Mouse (Mus musculus) stomach, postnatal 0 days (tissue): Measurements from ENCODE around the gene Efemp2. TPM values are rescaled to one million over a fixed set of nuclear protein-coding genes. Genes with fewer than 3 reads are reported as not detected.

Experiments used
- ATAC-seq: fragments of 200-750 bp; cut with Nextera tagmentation; 2 replicates; pipeline ENCODE4 v1.8.0; 2017; ENCODE audit not compliant: low FRiP score, low TSS enrichment
- DNase-seq: peaks from one replicate; pipeline ENCODE4 v3.0.0-alpha.2; 2016; ENCODE audit warnings: low spot score
- H3K27ac ChIP-seq: fragments of 300-500 bp; sonication (generic); replicated peaks from 2 replicates; pipeline ENCODE4 v1.5.1; 2014; ENCODE audit warnings: mild to moderate bottlenecking, control low read depth
- H3K27me3 ChIP-seq: fragments of 300-500 bp; sonication (generic); 2 replicates; pipeline ENCODE4 v1.6.1; 2014; ENCODE audit warnings: low read length; ENCODE audit not compliant: control insufficient read depth, insufficient read depth
- H3K36me3 ChIP-seq: fragments of 300-500 bp; sonication (generic); 2 replicates; pipeline ENCODE4 v1.6.1; 2014; ENCODE audit warnings: low read length, mixed read lengths; ENCODE audit not compliant: control insufficient read depth, insufficient read depth
- H3K4me1 ChIP-seq: fragments of 300-500 bp; sonication (generic); replicated peaks from 2 replicates; pipeline ENCODE4 v1.6.1; 2014; ENCODE audit warnings: antibody characterized with exemption; ENCODE audit not compliant: control insufficient read depth, insufficient read depth
- H3K4me2 ChIP-seq: fragments of 300-500 bp; sonication (generic); replicated peaks from 2 replicates; pipeline ENCODE4 v1.6.1; 2014; ENCODE audit warnings: low read depth, mild to moderate bottlenecking, control low read depth, moderate library complexity
- H3K4me3 ChIP-seq: fragments of 300-500 bp; sonication (generic); 2 replicates; pipeline ENCODE4 v1.5.1; 2014; ENCODE audit warnings: low read depth, low read length, control low read depth
- H3K9ac ChIP-seq: fragments of 300-500 bp; sonication (generic); 2 replicates; pipeline ENCODE4 v1.6.1; 2014; ENCODE audit warnings: mild to moderate bottlenecking, low read length, control low read depth, mixed read lengths
- H3K9me3 ChIP-seq: fragments of 300-500 bp; sonication (generic); 2 replicates; pipeline ENCODE4 v1.6.1; 2016; ENCODE audit warnings: low read length; ENCODE audit not compliant: control insufficient read depth
- CTCF ChIP-seq: IDR thresholded peaks from 2 replicates; pipeline ENCODE4 v1.5.1; 2016; ENCODE audit warnings: antibody characterized with exemption, low read depth, mild to moderate bottlenecking, moderate library complexity
- EP300 ChIP-seq: optimal IDR thresholded peaks from 2 replicates; pipeline ENCODE3; 2016; ENCODE audit warnings: antibody characterized with exemption
- WGBS: fragments of 180-500 bp; shearing (Covaris S2); extraction: QIAGEN DNeasy Blood & Tissue Kit; methylation state at CpG from one replicate; pipeline ENCODE4 v1.1.7; 2014; 5-methylcytosine and 5-hydroxymethylcytosine counted together
- polyA plus RNA-seq: library from polyadenylated mRNA; unstranded; fragments of >200 nt; fragmentation: Nextera tagmentation; extraction: Ambion mirVana; gene quantifications from 2 replicates; pipeline ENCODE4 v1.2.1, GENCODE M21; 2015

Gene Efemp2
- polyA plus RNA-seq, 1 experiment from 2014 or later = 67.0 TPM

DNA sequence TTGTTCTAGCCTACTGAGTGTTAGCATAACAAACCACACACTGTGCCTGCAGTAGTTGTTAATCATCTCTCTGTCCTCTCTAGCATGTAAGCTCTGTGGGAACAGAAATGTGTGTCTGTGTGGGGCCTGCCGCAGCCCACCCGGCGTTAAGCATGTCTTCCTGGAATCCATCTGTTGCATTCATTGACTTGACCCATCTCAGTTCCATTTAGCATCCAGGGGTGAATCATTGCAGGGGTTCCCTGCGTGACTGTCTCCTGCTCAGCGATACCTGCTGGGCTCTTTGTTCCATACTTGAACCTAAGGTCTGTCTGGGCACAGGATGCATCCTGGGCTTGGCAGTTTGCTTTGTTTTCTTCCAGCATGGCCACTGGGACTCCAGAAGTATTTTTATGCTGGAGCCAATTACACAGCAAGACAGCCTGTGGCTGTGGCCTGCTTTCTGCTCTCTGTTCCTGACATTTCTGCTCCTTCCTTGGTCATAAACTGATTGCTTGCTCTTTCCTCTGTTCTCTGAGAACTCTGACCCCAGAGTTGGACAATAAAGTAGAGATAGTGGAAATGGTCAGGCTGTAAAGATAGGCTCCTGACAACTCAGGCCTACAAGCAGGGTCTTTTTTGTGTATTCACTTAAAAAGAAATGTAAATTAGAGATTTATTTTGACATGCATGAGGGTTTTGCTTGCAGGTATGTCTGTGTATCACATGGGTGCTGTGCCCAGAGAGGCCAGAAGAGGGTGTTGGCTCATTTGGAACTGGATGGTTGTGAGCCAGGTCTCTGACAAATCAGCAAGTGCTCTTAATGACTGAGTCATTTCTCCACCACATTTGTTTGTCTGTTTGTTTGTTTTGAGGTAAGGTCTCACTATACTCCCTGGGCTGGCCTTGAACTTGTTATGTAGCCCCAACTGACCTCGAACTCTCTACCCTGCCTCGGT is 42.4 kb downstream of the Efemp2 start:
- ATAC-seq (no peak), DNase-seq (no peak)
- Histone ChIP-seq H3K9ac (no peak overlapping the region), H3K27ac (no peak overlapping the region), H3K4me3 (no peak overlapping the region), H3K4me2 (no peak overlapping the region), H3K36me3 (no peaks in the 10 kb centered on the region), H3K9me3 (no peaks in the 10 kb centered on the region), H3K4me1 (peaks cover 2% of the 10 kb centered on the region; the same call in 1 of the 2 replicates), H3K27me3 (no peaks in the 10 kb centered on the region)
- 85% methylated on average over 7 of the region's 7 CpGs for WGBS
- peak; percentile 50 for TF ChIP-seq CTCF
- no peak for TF ChIP-seq EP300

DNA sequence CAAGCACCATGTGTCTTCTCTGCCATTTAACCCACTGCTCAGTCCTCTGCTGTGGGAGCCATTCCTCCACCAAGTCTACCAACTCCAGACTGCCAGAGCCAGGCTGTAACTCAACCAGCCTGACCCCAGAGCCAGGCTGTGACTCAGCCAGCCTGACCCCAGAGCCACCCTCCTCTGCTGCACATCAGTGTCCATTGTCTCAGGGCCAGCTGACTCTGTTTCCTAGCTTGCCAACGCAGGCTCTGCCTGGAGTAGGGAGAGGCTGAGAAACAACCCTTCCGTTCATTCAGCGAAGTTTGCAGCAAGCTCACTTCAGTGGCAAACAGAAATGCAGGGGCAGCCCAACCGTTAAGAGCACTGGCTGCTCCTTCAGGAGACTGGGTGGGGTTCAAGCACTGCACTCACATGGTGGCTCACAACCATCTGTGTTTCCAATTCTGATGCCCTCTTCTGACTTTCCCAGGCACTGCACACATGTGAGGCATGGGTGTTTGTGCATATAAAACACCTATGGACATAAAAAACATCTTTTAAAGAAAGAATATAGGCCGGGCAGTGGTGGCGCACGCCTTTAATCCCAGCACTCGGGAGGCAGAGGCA is 43.3 kb downstream of the Efemp2 start:
- TF ChIP-seq CTCF (no peak; the same call in 1 of the 2 replicates), EP300 (no peak)

DNA sequence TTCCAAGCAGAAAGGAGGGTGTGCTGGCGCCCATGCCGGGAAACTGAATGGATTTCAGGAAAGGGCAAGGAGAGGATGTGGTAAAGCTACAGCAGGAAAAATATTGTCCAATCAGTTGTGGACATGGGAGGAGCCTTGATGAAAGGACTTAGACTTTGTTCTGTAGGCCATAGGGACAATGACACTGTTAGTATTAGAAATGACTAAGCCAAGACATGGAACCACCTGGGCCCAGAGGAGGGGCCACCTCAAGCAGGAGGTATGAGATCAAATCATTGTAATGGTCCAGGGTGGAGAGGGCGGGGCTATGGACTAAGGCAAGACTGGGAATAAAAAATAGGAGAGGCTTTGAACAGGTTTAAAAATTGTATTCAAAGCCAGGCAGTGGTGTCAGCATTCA is 45.0 kb downstream of the Efemp2 start:
- no peak overlapping the region for H3K4me2 ChIP-seq
- peak; percentile 92 for ATAC-seq
- H3K27ac ChIP-seq = no peak overlapping the region
- WGBS = 84% methylated on average over 3 of the region's 3 CpGs
- no peak overlapping the region for H3K4me3 ChIP-seq
- peak; percentile 72 for DNase-seq
- H3K36me3 ChIP-seq = no peaks in the 10 kb centered on the region
- no peaks in the 10 kb centered on the region for H3K27me3 ChIP-seq
- H3K4me1 ChIP-seq = no peaks in the 10 kb centered on the region
- H3K9me3 ChIP-seq = no peaks in the 10 kb centered on the region
- TF ChIP-seq CTCF (no peak), EP300 (no peak)
- H3K9ac ChIP-seq = no peak overlapping the region

More for the DNA sequence above, 43.3 kb downstream of the Efemp2 start:
- H3K4me2 ChIP-seq = no peak overlapping the region
- no peak overlapping the region for H3K9ac ChIP-seq
- no peaks in the 10 kb centered on the region for H3K4me1 ChIP-seq
- no peak overlapping the region for H3K27ac ChIP-seq
- DNase-seq (no peak), ATAC-seq (0 out of 2 replicates have a peak, but pooled peaks have one; percentile 8)
- H3K36me3 ChIP-seq = no peaks in the 10 kb centered on the region
- no peaks in the 10 kb centered on the region for H3K27me3 ChIP-seq
- H3K9me3 ChIP-seq = no peaks in the 10 kb centered on the region
- WGBS = 73% methylated on average over 8 of the region's 8 CpGs
- H3K4me3 ChIP-seq = no peak overlapping the region

DNA sequence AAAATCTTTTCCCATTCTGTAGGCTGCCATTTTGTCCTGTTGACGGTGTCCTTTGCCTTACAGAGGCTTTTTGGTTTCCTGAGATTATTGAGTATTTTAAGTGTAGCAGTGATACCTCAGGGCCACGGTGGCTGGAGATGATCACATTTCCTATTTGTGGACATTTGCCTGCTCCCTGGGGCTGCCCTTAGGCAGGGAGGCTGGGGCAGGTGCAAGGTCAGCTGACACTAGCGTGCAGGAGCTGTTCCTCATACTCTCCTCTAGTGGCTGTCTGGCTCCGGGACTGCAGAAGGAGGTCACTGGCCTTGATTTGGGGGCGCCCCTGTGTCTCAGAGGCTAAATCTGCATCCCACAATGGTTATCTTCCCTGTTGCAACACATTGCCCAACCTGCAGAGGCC is 51.5 kb downstream of the Efemp2 start:
- no peaks in the 10 kb centered on the region for H3K36me3 ChIP-seq

DNA sequence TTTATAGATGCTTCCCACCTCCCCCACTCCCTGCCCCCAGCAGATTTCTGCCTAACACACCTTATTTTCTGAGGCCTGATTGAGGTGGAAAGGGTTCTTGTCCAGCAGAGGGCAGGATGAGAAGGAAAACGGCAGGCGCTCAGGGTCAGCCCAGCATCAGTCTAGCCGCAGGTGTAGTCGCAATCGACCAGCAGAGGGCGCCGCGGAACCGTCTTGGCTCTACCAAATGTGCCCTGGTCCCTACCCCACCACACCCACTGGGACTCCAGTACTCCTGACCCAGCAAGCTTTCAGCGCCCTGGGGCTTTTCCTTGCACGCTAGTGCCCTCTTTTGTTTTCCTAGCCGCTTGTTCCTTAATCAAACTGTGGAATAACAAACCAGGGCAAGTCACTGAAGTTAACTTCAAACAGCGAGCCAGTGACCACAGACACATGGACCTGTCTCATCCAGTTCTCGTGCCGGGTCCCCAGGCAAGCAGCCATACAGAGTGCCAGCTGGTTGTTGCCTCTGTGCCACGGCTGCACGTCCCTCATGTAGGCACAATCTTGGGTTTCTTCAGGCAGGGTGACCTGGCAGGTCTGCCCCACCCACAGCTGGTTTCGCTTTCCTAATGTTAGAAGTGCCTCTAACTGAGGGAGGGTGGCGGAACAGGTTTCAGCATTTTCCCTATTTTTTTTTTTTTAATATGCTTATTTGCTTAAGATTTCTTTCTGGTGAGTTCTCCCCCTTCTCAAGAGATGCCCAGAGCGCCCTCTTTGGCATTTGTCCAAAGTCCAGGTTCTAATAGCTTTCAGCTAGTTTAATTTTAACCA is 55.8 kb downstream of the Efemp2 start:
- Histone ChIP-seq H3K27ac (peak overlapping the region; percentile 90), H3K9me3 (no peaks in the 10 kb centered on the region), H3K4me2 (peak overlapping the region; percentile 59), H3K36me3 (no peaks in the 10 kb centered on the region), H3K27me3 (no peaks in the 10 kb centered on the region), H3K4me3 (peak overlapping the region; percentile 25), H3K4me1 (no peaks in the 10 kb centered on the region), H3K9ac (0 out of 2 replicates have a peak overlapping the region, but pooled peaks have one; percentile 27)
- 9% methylated on average over 20 of the region's 20 CpGs for WGBS
- ATAC-seq (peak; percentile 98), DNase-seq (peak; percentile 99)
- TF ChIP-seq CTCF (peak; percentile 100), EP300 (no peak)

More for the DNA sequence above, 51.5 kb downstream of the Efemp2 start:
- DNase-seq (no peak), ATAC-seq (no peak)
- Histone ChIP-seq H3K27ac (no peak overlapping the region), H3K9ac (no peak overlapping the region), H3K27me3 (no peaks in the 10 kb centered on the region), H3K9me3 (no peaks in the 10 kb centered on the region), H3K4me1 (no peaks in the 10 kb centered on the region), H3K4me2 (no peak overlapping the region), H3K4me3 (no peak overlapping the region)
- no peak for TF ChIP-seq EP300
- no peak for TF ChIP-seq CTCF
- 70% methylated on average over 5 of the region's 5 CpGs for WGBS
